9 mouse cellular contexts compared by ENCODE assay signal in the genomic region with DNA sequence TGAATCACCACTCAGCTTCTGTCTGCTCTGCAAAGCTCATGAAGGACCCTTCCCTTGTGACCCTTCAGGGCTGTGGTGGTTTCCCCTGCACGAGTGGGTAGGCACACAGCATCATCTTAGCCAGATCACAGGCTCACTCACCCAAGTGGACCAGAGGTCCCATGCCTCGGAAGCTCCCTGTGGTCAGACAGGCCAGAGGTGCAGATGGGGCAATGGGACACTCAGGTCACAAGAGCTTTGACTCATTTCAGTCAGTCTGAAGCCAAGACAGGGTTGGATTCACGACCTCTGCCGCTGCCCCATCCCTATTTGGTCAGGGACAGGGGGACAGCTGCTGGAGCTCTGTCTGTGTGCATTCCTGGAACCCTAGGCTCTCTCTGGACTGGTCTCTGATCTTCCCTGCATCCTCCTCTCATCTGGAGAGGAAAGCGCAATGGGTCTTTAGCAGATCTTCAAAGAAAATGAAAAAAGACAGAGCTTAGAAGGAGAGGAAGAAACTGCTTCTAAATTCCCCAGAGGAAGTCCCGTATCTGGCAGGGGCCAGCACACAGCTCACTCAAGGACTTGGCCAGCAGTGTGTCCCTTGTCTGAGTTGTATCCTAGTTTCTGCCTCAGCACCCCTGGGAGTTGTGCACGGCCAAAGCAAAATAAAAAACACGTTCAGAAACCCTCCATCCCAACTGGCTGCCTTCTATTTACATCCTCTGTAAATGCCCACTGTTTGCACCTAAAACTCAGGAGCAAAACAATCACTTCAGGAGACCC. TPM values are rescaled to one million over a fixed set of nuclear protein-coding genes. Genes with fewer than 3 reads are reported as not detected.
DNase-seq lines count a peak whose midpoint lies in the region; ATAC-seq lines count a peak whose summit lies in the region.
"Had no signal": no experiment of that assay in that cellular context is flagged by ENCODE, and none has a peak within 500 bp of the region (broad histone marks: within the 10 kb centered on the region; RNA-seq: fewer than 3 reads in every experiment).

No protein-coding gene starts in this region.

- ATAC-seq in heart, embryonic 15.5 days (replicated peaks; ENCODE audit: insufficient number of reproducible peaks, insufficient read depth, low FRiP score, low read depth), result no peak

- 31% methylated on average over 8 of the region's 8 CpGs for WGBS in embryonic facial prominence, embryonic 10.5 days
- 34% methylated on average over 8 of the region's 8 CpGs for WGBS in heart, embryonic 15.5 days
- WGBS in midbrain, embryonic 10.5 days, result 27% methylated on average over 8 of the region's 8 CpGs

- no peak overlapping the region for H3K9ac ChIP-seq in heart, embryonic 15.5 days

- peak overlapping the region; percentile 65 for H3K4me2 ChIP-seq in heart, embryonic 15.5 days

- H3K4me1 ChIP-seq in embryonic facial prominence, embryonic 10.5 days, result peaks cover 35% of the 10 kb centered on the region
- H3K4me1 ChIP-seq in heart, embryonic 15.5 days (replicated peaks), result peaks cover 42% of the 10 kb centered on the region
- peaks cover 37% of the 10 kb centered on the region for H3K4me1 ChIP-seq in midbrain, embryonic 10.5 days

- DNase-seq in adrenal gland, adult 2 months, result peak; percentile 41
- no peak for DNase-seq in adrenal gland, postnatal 4 days (ENCODE audit: low spot score in 2 of 2)
- DNase-seq in embryonic facial prominence, embryonic 10.5 days (ENCODE audit: low spot score), result no peak
- no peak for DNase-seq in midbrain, embryonic 10.5 days (ENCODE audit: low spot score)
- no peak for DNase-seq in spleen, postnatal 36 days (ENCODE audit: low spot score in 2 of 2)
- no peak for DNase-seq in ovary, postnatal 36 days (ENCODE audit: low spot score)
- no peak for DNase-seq in layer of hippocampus, adult 8-10 months (ENCODE audit: low spot score in 2 of 2)

- H3K36me3 ChIP-seq in embryonic facial prominence, embryonic 10.5 days (replicated peaks), result no peaks in the 10 kb centered on the region
- no peaks in the 10 kb centered on the region for H3K36me3 ChIP-seq in heart, embryonic 15.5 days
- H3K36me3 ChIP-seq in midbrain, embryonic 10.5 days, result no peaks in the 10 kb centered on the region

- H3K27me3 ChIP-seq in embryonic facial prominence, embryonic 10.5 days (replicated peaks; ENCODE audit: low read depth, poor library complexity, severe bottlenecking), result peaks cover 57% of the 10 kb centered on the region
- peaks cover 35% of the 10 kb centered on the region for H3K27me3 ChIP-seq in heart, embryonic 15.5 days
- H3K27me3 ChIP-seq in midbrain, embryonic 10.5 days (ENCODE audit: low read depth, poor library complexity, severe bottlenecking), result peaks cover 67% of the 10 kb centered on the region

- H3K27ac ChIP-seq in embryonic facial prominence, embryonic 10.5 days (replicated peaks), result no peak overlapping the region
- no peak overlapping the region for H3K27ac ChIP-seq in heart, embryonic 15.5 days
- H3K27ac ChIP-seq in midbrain, embryonic 10.5 days (replicated peaks), result no peak overlapping the region; the same call in 1 of the 2 replicates

- H3K4me3 ChIP-seq in embryonic facial prominence, embryonic 10.5 days, result peak overlapping the region; percentile 59
- peak overlapping the region; percentile 42 for H3K4me3 ChIP-seq in heart, embryonic 15.5 days
- peak overlapping the region; percentile 55 for H3K4me3 ChIP-seq in midbrain, embryonic 10.5 days

- 0 out of 2 replicates have a peak, but pooled peaks cover 5% of the 10 kb centered on the region for H3K9me3 ChIP-seq in embryonic facial prominence, embryonic 10.5 days
- peaks cover 5% of the 10 kb centered on the region; the same call in 1 of the 2 replicates for H3K9me3 ChIP-seq in heart, embryonic 15.5 days (replicated peaks)
- H3K9me3 ChIP-seq in midbrain, embryonic 10.5 days (replicated peaks), result no peaks in the 10 kb centered on the region

RNA-seq across cellular contexts. Expression of a gene that starts 0.8 kb away (rescaled TPM):
- total RNA-seq in adrenal gland, adult 2 months (2021), result 10 to 100 TPM; 12.3 to 12.4 TPM
- polyA plus RNA-seq in adrenal gland, adult 2 months (2012; rRNA removed), result 4.1 and 6.4 TPM in 2 replicates
- total RNA-seq in adrenal gland, postnatal 4 days (2021), result 10 to 100 TPM in 1 of 2 experiments, 1 to 10 TPM in 1; 9.6 to 10.7 TPM
- 0.53 and 0.82 TPM in 2 replicates for polyA plus RNA-seq in embryonic facial prominence, embryonic 10.5 days (2016; fragmentation: Nextera tagmentation; extraction: Ambion mirVana)
- 0.77 and 1.6 TPM in 2 replicates for polyA plus RNA-seq in heart, embryonic 15.5 days (2015; fragmentation: Nextera tagmentation; extraction: Ambion mirVana)
- polyA plus RNA-seq in midbrain, embryonic 10.5 days (2016; fragmentation: Nextera tagmentation; extraction: Ambion mirVana), result 0.46 and 0.72 TPM in 2 replicates
- 1 to 10 TPM in 2 of 4 experiments, under 1 TPM in 2; 0.68 to 1.3 (median 1.0) TPM for total RNA-seq in layer of hippocampus, adult 8-10 months (2022)

RNA-seq across cellular contexts. Expression of a gene that starts 40.6 kb away (rescaled TPM):
- total RNA-seq in adrenal gland, adult 2 months (2021), result not detected
- 0.24 and 0.36 TPM in 2 replicates for polyA plus RNA-seq in adrenal gland, adult 2 months (2012; rRNA removed)
- total RNA-seq in adrenal gland, postnatal 4 days (2021), result not detected
- 0.11 and 0.15 TPM in 2 replicates for polyA plus RNA-seq in embryonic facial prominence, embryonic 10.5 days (2016; fragmentation: Nextera tagmentation; extraction: Ambion mirVana)
- 0.30 TPM in 1 of 2 replicates, not detected in the other for polyA plus RNA-seq in heart, embryonic 15.5 days (2015; fragmentation: Nextera tagmentation; extraction: Ambion mirVana)
- polyA plus RNA-seq in midbrain, embryonic 10.5 days (2016; fragmentation: Nextera tagmentation; extraction: Ambion mirVana), result not detected in 2 replicates
- under 1 TPM in 3 of 4 experiments, not detected in 1; 0.35 to 0.45 (median 0.37) TPM for total RNA-seq in layer of hippocampus, adult 8-10 months (2022)
- total RNA-seq: layer of hippocampus, postnatal 14 days had no signal
